Mouse (Mus musculus) retina, postnatal 7 days (tissue): Measurements from ENCODE around the gene 9530003J23Rik.

ENCODE experiments used
- DNase-seq: peaks from one replicate; pipeline ENCODE4 v3.0.0-alpha.2; 2012; ENCODE audit warnings: low read depth, low spot score

Gene 9530003J23Rik

DNA sequence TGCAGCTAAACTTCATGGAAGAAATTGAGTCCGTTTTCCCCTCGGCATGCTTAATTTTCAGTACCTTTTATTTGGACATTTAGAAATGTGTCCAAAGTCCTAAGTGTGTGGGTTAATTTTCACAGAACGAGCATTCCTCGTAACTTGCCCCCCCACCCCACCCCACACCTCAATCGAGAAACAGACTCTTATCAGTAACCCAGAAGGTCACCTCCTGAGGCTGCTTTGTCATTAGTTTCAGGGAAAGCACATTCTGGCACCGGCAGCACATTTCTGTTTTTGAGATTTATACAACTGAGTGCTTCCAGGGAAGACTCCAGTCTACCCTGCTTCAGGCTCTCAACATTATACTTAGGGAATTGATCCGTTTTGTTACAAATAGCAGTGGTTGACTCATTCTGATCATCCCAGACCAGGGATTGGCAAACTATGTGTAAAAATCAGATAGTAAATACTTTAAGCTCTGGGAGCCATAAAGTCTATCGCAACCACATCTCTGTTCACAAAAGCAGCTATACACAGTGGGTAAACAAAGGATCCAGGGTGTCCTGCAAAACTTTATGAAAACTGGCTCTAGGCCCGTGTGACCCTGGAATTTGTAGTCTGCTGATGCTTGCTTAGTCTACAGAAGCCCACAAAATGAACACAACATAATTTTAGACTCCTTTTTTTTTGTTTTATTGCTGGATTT is 53.0 kb downstream of the 9530003J23Rik start:
- DNase-seq, result no peak
